Mouse (Mus musculus) embryonic facial prominence, embryonic 12.5 days (tissue): Measurements from ENCODE around the gene Myo1e. TPM values are rescaled to one million over a fixed set of nuclear protein-coding genes. Genes with fewer than 3 reads are reported as not detected.

Experiments
- ATAC-seq: fragments of 200-750 bp; cut with Nextera tagmentation; 2 replicates; pipeline ENCODE4 v1.8.0; 2017; ENCODE audit not compliant: insufficient number of reproducible peaks, insufficient read depth, low FRiP score, low TSS enrichment
- H3K27ac ChIP-seq: fragments of 300-500 bp; sonication (generic); 2 replicates; pipeline ENCODE4 v1.5.1; 2016; ENCODE audit warnings: mild to moderate bottlenecking
- H3K27me3 ChIP-seq: fragments of 300-500 bp; sonication (generic); 2 replicates; pipeline ENCODE4 v1.6.1; 2016; ENCODE audit warnings: mild to moderate bottlenecking, moderate library complexity
- H3K36me3 ChIP-seq: fragments of 300-500 bp; sonication (generic); 2 replicates; pipeline ENCODE4 v1.6.1; 2016; ENCODE audit warnings: mild to moderate bottlenecking
- H3K4me1 ChIP-seq: fragments of 300-500 bp; sonication (generic); 2 replicates; pipeline ENCODE4 v1.6.1; 2016
- H3K4me2 ChIP-seq: fragments of 300-500 bp; sonication (generic); replicated peaks from 2 replicates; pipeline ENCODE4 v1.6.1; 2016; ENCODE audit warnings: mild to moderate bottlenecking, moderate library complexity
- H3K4me3 ChIP-seq: fragments of 300-500 bp; sonication (generic); 2 replicates; pipeline ENCODE4 v1.5.1; 2016; ENCODE audit warnings: mild to moderate bottlenecking
- H3K9ac ChIP-seq: fragments of 300-500 bp; sonication (generic); 2 replicates; pipeline ENCODE4 v1.6.1; 2016; ENCODE audit warnings: mild to moderate bottlenecking, moderate library complexity
- H3K9me3 ChIP-seq: fragments of 300-500 bp; sonication (generic); 2 replicates; pipeline ENCODE4 v1.6.1; 2016; ENCODE audit warnings: mild to moderate bottlenecking, moderate library complexity
- WGBS: fragments of 180-500 bp; shearing (Covaris S2); methylation state at CpG from one replicate; pipeline ENCODE4 v1.1.7; 2016; 5-methylcytosine and 5-hydroxymethylcytosine counted together
- polyA plus RNA-seq: library from polyadenylated mRNA; unstranded; fragments of >200 nt; fragmentation: Nextera tagmentation; extraction: Ambion mirVana; gene quantifications from 2 replicates; pipeline ENCODE4 v1.2.1, GENCODE M21; 2016

Gene Myo1e
- polyA plus RNA-seq, 1 experiment from 2014 or later = 21.0 TPM

- Histone ChIP-seq H3K9ac (no peak overlapping the region), H3K4me1 (no peaks in the 10 kb centered on the region), H3K27me3 (no peaks in the 10 kb centered on the region), H3K9me3 (no peaks in the 10 kb centered on the region), H3K4me2 (no peak overlapping the region), H3K4me3 (no peak overlapping the region), H3K27ac (no peak overlapping the region), H3K36me3 (no peaks in the 10 kb centered on the region)
- WGBS = 82% methylated on average over 6 of the region's 6 CpGs
- no peak for ATAC-seq
Observed at GRCm38 (mm10) chr9:70274071-70274470, 66.9 kb downstream of the Myo1e start.

- no peaks in the 10 kb centered on the region for H3K27me3 ChIP-seq
- no peak overlapping the region for H3K9ac ChIP-seq
- H3K36me3 ChIP-seq = no peaks in the 10 kb centered on the region
- no peaks in the 10 kb centered on the region for H3K4me1 ChIP-seq
- no peak overlapping the region for H3K4me2 ChIP-seq
- no peaks in the 10 kb centered on the region for H3K9me3 ChIP-seq
- 85% methylated on average over 6 of the region's 6 CpGs for WGBS
- no peak for ATAC-seq
- no peak overlapping the region for H3K27ac ChIP-seq
- H3K4me3 ChIP-seq = no peak overlapping the region
Observed at GRCm38 (mm10) chr9:70274476-70274875, 67.3 kb downstream of the Myo1e start.

- no peak overlapping the region for H3K4me3 ChIP-seq
- no peak overlapping the region for H3K4me2 ChIP-seq
- no peak for ATAC-seq
- 91% methylated on average over 12 of the region's 12 CpGs for WGBS
- H3K9me3 ChIP-seq = no peaks in the 10 kb centered on the region
- H3K4me1 ChIP-seq = no peaks in the 10 kb centered on the region
- H3K27ac ChIP-seq = no peak overlapping the region
- H3K27me3 ChIP-seq = no peaks in the 10 kb centered on the region
- H3K36me3 ChIP-seq = no peaks in the 10 kb centered on the region
- H3K9ac ChIP-seq = no peak overlapping the region
Observed at GRCm38 (mm10) chr9:70274887-70275555, 67.9 kb downstream of the Myo1e start.

GRCm38 (mm10) chr9:70277076-70277475 lies 69.9 kb downstream of the Myo1e start:
- H3K27me3 ChIP-seq = no peaks in the 10 kb centered on the region
- no peak overlapping the region for H3K9ac ChIP-seq
- H3K36me3 ChIP-seq = no peaks in the 10 kb centered on the region
- WGBS = 83% methylated on average over 3 of the region's 3 CpGs
- no peaks in the 10 kb centered on the region for H3K9me3 ChIP-seq
- H3K4me2 ChIP-seq = no peak overlapping the region
- ATAC-seq = no peak
- H3K4me1 ChIP-seq = no peaks in the 10 kb centered on the region
- no peak overlapping the region for H3K4me3 ChIP-seq
- H3K27ac ChIP-seq = no peak overlapping the region

- no peaks in the 10 kb centered on the region for H3K9me3 ChIP-seq
- H3K36me3 ChIP-seq = no peaks in the 10 kb centered on the region
- H3K27me3 ChIP-seq = no peaks in the 10 kb centered on the region
- no peak overlapping the region for H3K4me3 ChIP-seq
- 84% methylated on average over 11 of the region's 11 CpGs for WGBS
- no peaks in the 10 kb centered on the region for H3K4me1 ChIP-seq
- H3K4me2 ChIP-seq = no peak overlapping the region
- no peak for ATAC-seq
- no peak overlapping the region for H3K9ac ChIP-seq
- no peak overlapping the region for H3K27ac ChIP-seq
Observed at GRCm38 (mm10) chr9:70277529-70277982, 70.4 kb downstream of the Myo1e start.

- H3K36me3 ChIP-seq = no peaks in the 10 kb centered on the region
- H3K4me2 ChIP-seq = no peak overlapping the region
- H3K4me3 ChIP-seq = no peak overlapping the region
- H3K9me3 ChIP-seq = no peaks in the 10 kb centered on the region
- no peaks in the 10 kb centered on the region for H3K27me3 ChIP-seq
- WGBS = 60% methylated on average over 8 of the region's 8 CpGs
- H3K9ac ChIP-seq = no peak overlapping the region
- no peaks in the 10 kb centered on the region for H3K4me1 ChIP-seq
- no peak overlapping the region for H3K27ac ChIP-seq
- ATAC-seq = no peak
Observed at GRCm38 (mm10) chr9:70281407-70281806, 74.3 kb downstream of the Myo1e start.

GRCm38 (mm10) chr9:70282107-70282506 lies 75.0 kb downstream of the Myo1e start:
- Histone ChIP-seq H3K27me3 (no peaks in the 10 kb centered on the region), H3K4me2 (no peak overlapping the region), H3K36me3 (no peaks in the 10 kb centered on the region), H3K9me3 (no peaks in the 10 kb centered on the region), H3K27ac (no peak overlapping the region), H3K9ac (no peak overlapping the region), H3K4me3 (no peak overlapping the region), H3K4me1 (no peaks in the 10 kb centered on the region)
- 75% methylated on average over 6 of the region's 8 CpGs for WGBS
- ATAC-seq = no peak

- H3K27me3 ChIP-seq = no peaks in the 10 kb centered on the region
- WGBS = 81% methylated on average over 4 of the region's 4 CpGs
- no peak overlapping the region for H3K9ac ChIP-seq
- ATAC-seq = no peak
- no peaks in the 10 kb centered on the region for H3K9me3 ChIP-seq
- H3K4me1 ChIP-seq = no peaks in the 10 kb centered on the region
- no peak overlapping the region for H3K4me3 ChIP-seq
- H3K36me3 ChIP-seq = no peaks in the 10 kb centered on the region
- no peak overlapping the region for H3K4me2 ChIP-seq
- H3K27ac ChIP-seq = no peak overlapping the region
Observed at GRCm38 (mm10) chr9:70283151-70283550, 76.0 kb downstream of the Myo1e start.

- 78% methylated on average over 7 of the region's 7 CpGs for WGBS
- no peaks in the 10 kb centered on the region for H3K36me3 ChIP-seq
- H3K27me3 ChIP-seq = no peaks in the 10 kb centered on the region
- no peaks in the 10 kb centered on the region for H3K9me3 ChIP-seq
- no peak for ATAC-seq
- H3K27ac ChIP-seq = no peak overlapping the region
- H3K4me1 ChIP-seq = no peaks in the 10 kb centered on the region
- H3K4me3 ChIP-seq = no peak overlapping the region
- no peak overlapping the region for H3K9ac ChIP-seq
- H3K4me2 ChIP-seq = no peak overlapping the region
Observed at GRCm38 (mm10) chr9:70284584-70285140, 77.5 kb downstream of the Myo1e start.

GRCm38 (mm10) chr9:70290785-70291184 lies 83.6 kb downstream of the Myo1e start:
- no peak overlapping the region for H3K4me3 ChIP-seq
- no peak for ATAC-seq
- H3K4me1 ChIP-seq = no peaks in the 10 kb centered on the region
- no peaks in the 10 kb centered on the region for H3K27me3 ChIP-seq
- no peak overlapping the region for H3K27ac ChIP-seq
- no peak overlapping the region for H3K4me2 ChIP-seq
- WGBS = 73% methylated on average over 10 of the region's 10 CpGs
- H3K36me3 ChIP-seq = no peaks in the 10 kb centered on the region
- H3K9me3 ChIP-seq = no peaks in the 10 kb centered on the region
- H3K9ac ChIP-seq = no peak overlapping the region

- H3K27ac ChIP-seq = no peak overlapping the region
- no peak for ATAC-seq
- no peaks in the 10 kb centered on the region for H3K9me3 ChIP-seq
- H3K9ac ChIP-seq = no peak overlapping the region
- H3K36me3 ChIP-seq = peaks cover 7% of the 10 kb centered on the region; the same call in 1 of the 2 replicates
- H3K4me1 ChIP-seq = no peaks in the 10 kb centered on the region
- no peak overlapping the region for H3K4me3 ChIP-seq
- 15% methylated on average over 2 of the region's 2 CpGs for WGBS
- no peaks in the 10 kb centered on the region for H3K27me3 ChIP-seq
- H3K4me2 ChIP-seq = no peak overlapping the region
Observed at GRCm38 (mm10) chr9:70296916-70297315, 89.8 kb downstream of the Myo1e start.

GRCm38 (mm10) chr9:70298221-70298620 lies 91.1 kb downstream of the Myo1e start:
- Histone ChIP-seq H3K9ac (no peak overlapping the region), H3K36me3 (peaks cover 12% of the 10 kb centered on the region; the same call in 1 of the 2 replicates), H3K27ac (no peak overlapping the region), H3K9me3 (no peaks in the 10 kb centered on the region), H3K4me2 (no peak overlapping the region), H3K4me3 (no peak overlapping the region), H3K27me3 (no peaks in the 10 kb centered on the region), H3K4me1 (no peaks in the 10 kb centered on the region)
- 36% methylated on average over 7 of the region's 7 CpGs for WGBS
- no peak for ATAC-seq
